Mouse (Mus musculus): ENCODE results near the gene Gm28051. TPM values are rescaled to one million over a fixed set of nuclear protein-coding genes. Genes with fewer than 3 reads are reported as not detected.

The Gm28051 gene
- polyA plus RNA-seq, 1 experiment from 2014 or later, result not detected

GRCm38 (mm10) chr12:102677089-102677488 is 80.5 kb downstream of the Gm28051 start:
- WGBS, result 77% methylated on average over 3 of the region's 3 CpGs
- H3K9me3 ChIP-seq, result no peaks in the 10 kb centered on the region
- no peak for ATAC-seq (replicated peaks)
- peaks cover 35% of the 10 kb centered on the region for H3K4me1 ChIP-seq
- H3K36me3 ChIP-seq, result no peaks in the 10 kb centered on the region
- H3K9ac ChIP-seq (replicated peaks), result no peak overlapping the region
- H3K4me2 ChIP-seq (replicated peaks), result no peak overlapping the region
- no peak overlapping the region for H3K27ac ChIP-seq (replicated peaks)
- no peak overlapping the region for H3K4me3 ChIP-seq
- no peaks in the 10 kb centered on the region for H3K27me3 ChIP-seq

- no peaks in the 10 kb centered on the region for H3K36me3 ChIP-seq
- H3K9ac ChIP-seq (replicated peaks), result no peak overlapping the region
- 96% methylated on average over 10 of the region's 10 CpGs for WGBS
- H3K27ac ChIP-seq (replicated peaks), result no peak overlapping the region
- no peak overlapping the region for H3K4me2 ChIP-seq (replicated peaks)
- no peak overlapping the region for H3K4me3 ChIP-seq
- H3K9me3 ChIP-seq, result no peaks in the 10 kb centered on the region
- no peak for ATAC-seq (replicated peaks)
- peaks cover 29% of the 10 kb centered on the region for H3K4me1 ChIP-seq
- H3K27me3 ChIP-seq, result no peaks in the 10 kb centered on the region
Measured at GRCm38 (mm10) chr12:102674556-102674955, 83.0 kb downstream of the Gm28051 start.

GRCm38 (mm10) chr12:102674123-102674522 is 83.4 kb downstream of the Gm28051 start:
- WGBS, result 93% methylated on average over 13 of the region's 13 CpGs
- no peak overlapping the region for H3K4me3 ChIP-seq

DNA sequence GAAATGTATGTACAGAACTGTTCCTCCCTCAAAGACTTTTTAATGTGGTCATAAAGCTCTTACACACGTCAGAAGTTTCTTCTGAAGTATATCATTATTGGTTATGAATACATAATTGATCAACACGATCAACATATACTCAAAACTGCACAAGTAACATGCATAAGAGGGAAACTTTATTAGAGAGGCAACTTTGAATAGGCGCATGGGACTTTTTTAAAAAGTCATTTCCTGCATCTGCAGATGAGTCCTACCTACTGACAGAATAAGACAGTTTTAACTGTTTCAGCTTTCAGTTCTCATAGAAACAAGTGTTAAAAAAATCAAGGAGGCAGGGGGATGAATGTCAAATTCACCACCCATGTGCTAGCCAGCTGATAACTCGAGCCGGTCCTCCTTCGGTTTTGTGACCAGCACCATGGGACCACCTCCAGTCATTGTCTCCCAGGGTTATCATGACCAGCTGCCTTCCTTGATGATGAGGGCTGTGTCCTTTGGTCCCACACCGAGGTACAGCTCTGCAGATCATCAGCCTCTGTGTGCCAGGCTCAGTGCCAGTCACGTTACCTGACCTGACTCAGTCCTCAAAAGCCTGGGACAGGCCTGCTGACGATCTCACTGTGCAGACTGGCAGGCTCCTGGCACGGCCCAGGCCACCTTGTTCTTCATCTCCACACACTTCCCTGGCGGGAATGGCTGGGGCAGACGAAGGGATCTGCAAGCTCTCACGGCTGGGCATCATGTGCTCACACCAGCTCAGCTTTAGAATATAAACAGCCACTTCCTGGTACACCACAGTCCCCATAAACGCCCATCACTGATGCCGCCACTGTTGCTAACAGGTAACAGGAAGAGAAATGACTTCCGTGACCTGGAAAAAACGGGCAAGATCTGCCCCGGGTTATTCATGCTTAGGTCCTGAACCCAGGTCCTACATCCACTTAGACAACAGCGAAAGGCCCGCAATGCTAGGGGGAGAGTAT is 84.4 kb downstream of the Gm28051 start:
- Histone ChIP-seq H3K36me3 (no peaks in the 10 kb centered on the region), H3K4me1 (peaks cover 15% of the 10 kb centered on the region), H3K4me2 (replicated peaks) (no peak overlapping the region), H3K27ac (replicated peaks) (no peak overlapping the region), H3K4me3 (no peak overlapping the region), H3K27me3 (no peaks in the 10 kb centered on the region), H3K9ac (replicated peaks) (no peak overlapping the region), H3K9me3 (no peaks in the 10 kb centered on the region)
- ATAC-seq (replicated peaks), result no peak
- 88% methylated on average over 20 of the region's 20 CpGs for WGBS

More at GRCm38 (mm10) chr12:102674123-102674522, 83.4 kb downstream of the Gm28051 start:
- H3K36me3 ChIP-seq, result no peaks in the 10 kb centered on the region
- H3K9me3 ChIP-seq, result no peaks in the 10 kb centered on the region
- H3K27me3 ChIP-seq, result no peaks in the 10 kb centered on the region
- no peak overlapping the region for H3K9ac ChIP-seq (replicated peaks)
- peaks cover 25% of the 10 kb centered on the region for H3K4me1 ChIP-seq
- no peak overlapping the region for H3K4me2 ChIP-seq (replicated peaks)
- no peak for ATAC-seq (replicated peaks)
- no peak overlapping the region for H3K27ac ChIP-seq (replicated peaks)

- H3K27me3 ChIP-seq, result no peaks in the 10 kb centered on the region
- 81% methylated on average over 8 of the region's 8 CpGs for WGBS
- no peak overlapping the region for H3K27ac ChIP-seq (replicated peaks)
- H3K36me3 ChIP-seq, result no peaks in the 10 kb centered on the region
- no peak overlapping the region for H3K4me2 ChIP-seq (replicated peaks)
- no peak overlapping the region for H3K9ac ChIP-seq (replicated peaks)
- no peak overlapping the region for H3K4me3 ChIP-seq
- no peaks in the 10 kb centered on the region for H3K9me3 ChIP-seq
- peaks cover 12% of the 10 kb centered on the region for H3K4me1 ChIP-seq
- no peak for ATAC-seq (replicated peaks)
Measured at GRCm38 (mm10) chr12:102672176-102672575, 85.4 kb downstream of the Gm28051 start.

- H3K9ac ChIP-seq (replicated peaks), result no peak overlapping the region
- H3K4me2 ChIP-seq (replicated peaks), result no peak overlapping the region
- no peaks in the 10 kb centered on the region for H3K9me3 ChIP-seq
- no peaks in the 10 kb centered on the region for H3K27me3 ChIP-seq
- H3K27ac ChIP-seq (replicated peaks), result no peak overlapping the region
- no peaks in the 10 kb centered on the region for H3K36me3 ChIP-seq
- peaks cover 12% of the 10 kb centered on the region for H3K4me1 ChIP-seq
- ATAC-seq (replicated peaks), result 0 out of 2 replicates have a peak, but pooled peaks have one; percentile 34
- H3K4me3 ChIP-seq, result no peak overlapping the region
- WGBS, result 26% methylated on average over 8 of the region's 8 CpGs
Measured at GRCm38 (mm10) chr12:102670848-102671247, 86.7 kb downstream of the Gm28051 start.

MicroRNAs within 50 kb of the gene (microRNA counts, 519-probe panel; counts per million panel counts)
- microRNA mmu-miR-1936, result not detected

Small RNA genes within 50 kb of the gene (microRNA-seq; reads per million reads assigned to microRNA genes)
- not detected for gene Mir1936

Other genes starting within 250 kb of the Gm28051 start
- gene Chga, start 202.8 kb downstream of the Gm28051 start, polyA plus RNA-seq (2015; fragmentation: Nextera tagmentation; extraction: Ambion mirVana), result 99.3 and 102 TPM in 2 replicates
- 58.7 and 59.1 TPM in 2 replicates for gene Itpk1, start 52.8 kb downstream of the Gm28051 start, polyA plus RNA-seq (2015; fragmentation: Nextera tagmentation; extraction: Ambion mirVana)
- 48.9 and 53.2 TPM in 2 replicates for gene Moap1, start 14.1 kb downstream of the Gm28051 start, polyA plus RNA-seq (2015; fragmentation: Nextera tagmentation; extraction: Ambion mirVana)
- gene Tmem251, start 14.0 kb downstream of the Gm28051 start, polyA plus RNA-seq (2015; fragmentation: Nextera tagmentation; extraction: Ambion mirVana), result 11.4 and 12.7 TPM in 2 replicates
- gene Gon7, start within 50 bp of the Gm28051 start, polyA plus RNA-seq (2015; fragmentation: Nextera tagmentation; extraction: Ambion mirVana), result 42.4 and 45.4 TPM in 2 replicates
- gene Ubr7, start 202 bp upstream of the Gm28051 start, polyA plus RNA-seq (2015; fragmentation: Nextera tagmentation; extraction: Ambion mirVana), result 41.1 and 43.0 TPM in 2 replicates
- gene Gm20604, start 907 bp upstream of the Gm28051 start, polyA plus RNA-seq (2015; fragmentation: Nextera tagmentation; extraction: Ambion mirVana), result 37.6 and 37.8 TPM in 2 replicates
- 17.8 and 19.7 TPM in 2 replicates for gene Btbd7, start 120.7 kb upstream of the Gm28051 start, polyA plus RNA-seq (2015; fragmentation: Nextera tagmentation; extraction: Ambion mirVana)
- gene Cox8c, start 141.6 kb upstream of the Gm28051 start, polyA plus RNA-seq (2015; fragmentation: Nextera tagmentation; extraction: Ambion mirVana), result not detected in 2 replicates
- gene Unc79, start 191.1 kb upstream of the Gm28051 start, polyA plus RNA-seq (2015; fragmentation: Nextera tagmentation; extraction: Ambion mirVana), result 7.2 and 7.9 TPM in 2 replicates